Mouse (Mus musculus) adipocyte (in vitro differentiated cells): Measurements from ENCODE around the gene Spint2.

Experiments
- DNase-seq: peaks from one replicate; pipeline ENCODE4 v3.0.0-alpha.2; 2016; ENCODE audit warnings: low spot score

Gene Spint2

GRCm38 (mm10) chr7:29303738-29304462, 22.2 kb upstream of the Spint2 start, which contains the start of gene Dpf1:
Dpf1 (plus strand) TSS chr7:29303951.
- peak; percentile 10 for DNase-seq

GRCm38 (mm10) chr7:29302641-29303040, 20.9 kb upstream of the Spint2 start:
- no peak for DNase-seq

GRCm38 (mm10) chr7:29301127-29301566, 19.4 kb upstream of the Spint2 start:
- DNase-seq: peak; percentile 65

GRCm38 (mm10) chr7:29296998-29297397, 15.3 kb upstream of the Spint2 start:
- DNase-seq: peak; percentile 71

GRCm38 (mm10) chr7:29295861-29296647, 14.3 kb upstream of the Spint2 start:
- no peak for DNase-seq

GRCm38 (mm10) chr7:29294111-29294761, 12.5 kb upstream of the Spint2 start:
- no peak for DNase-seq

GRCm38 (mm10) chr7:29293131-29294065, 11.7 kb upstream of the Spint2 start:
- DNase-seq: no peak

GRCm38 (mm10) chr7:29292458-29293098, 10.9 kb upstream of the Spint2 start:
- no peak for DNase-seq

- DNase-seq: no peak
These were observed 10.1 kb upstream of the Spint2 start for GRCm38 (mm10) chr7:29291616-29292457.

GRCm38 (mm10) chr7:29290691-29291485, 9.2 kb upstream of the Spint2 start:
- no peak for DNase-seq

- DNase-seq: no peak
These were observed 8.1 kb upstream of the Spint2 start for GRCm38 (mm10) chr7:29289856-29290255.

GRCm38 (mm10) chr7:29288942-29289638, 7.4 kb upstream of the Spint2 start, which contains the start of gene Ppp1r14a:
Ppp1r14a (plus strand) TSS chr7:29289308.
- no peak for DNase-seq

- DNase-seq: no peak
These were observed 6.4 kb upstream of the Spint2 start for GRCm38 (mm10) chr7:29288079-29288478.

GRCm38 (mm10) chr7:29287481-29287880, 5.8 kb upstream of the Spint2 start:
- no peak for DNase-seq

- DNase-seq: no peak
These were observed 2.8 kb upstream of the Spint2 start for GRCm38 (mm10) chr7:29284523-29284922.

GRCm38 (mm10) chr7:29283876-29284275, 2.2 kb upstream of the Spint2 start:
- DNase-seq: no peak

- no peak for DNase-seq
These were observed 402 bp upstream of the Spint2 start for GRCm38 (mm10) chr7:29282074-29282554.

GRCm38 (mm10) chr7:29280801-29281200, 911 bp downstream of the Spint2 start:
- DNase-seq: no peak
